Mouse (Mus musculus): Measurements from ENCODE around the gene Cant1.

The Cant1 gene

DNA sequence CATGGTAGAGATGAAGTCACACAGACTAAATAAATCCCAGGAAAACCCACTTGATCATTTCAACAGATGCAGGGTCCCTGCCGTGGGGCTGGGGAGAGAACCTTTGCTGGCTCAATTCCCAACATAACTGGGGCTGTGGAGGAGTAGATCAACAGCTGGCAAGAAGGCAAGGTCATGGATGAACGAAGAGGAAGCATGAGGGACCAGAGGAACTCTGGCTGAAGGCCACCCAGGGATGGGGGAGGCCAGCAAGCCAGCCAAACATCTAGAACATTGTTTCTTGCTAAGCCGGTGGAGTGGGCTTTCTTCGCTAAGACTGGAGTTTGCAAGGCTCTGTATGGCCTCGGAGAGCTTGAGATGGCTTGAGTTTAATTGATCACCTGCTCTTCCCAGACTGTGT, 43.0 kb downstream of the Cant1 start:
- DNase-seq (ENCODE audit: extremely low read depth, low read depth, low spot score), result no peak

DNA sequence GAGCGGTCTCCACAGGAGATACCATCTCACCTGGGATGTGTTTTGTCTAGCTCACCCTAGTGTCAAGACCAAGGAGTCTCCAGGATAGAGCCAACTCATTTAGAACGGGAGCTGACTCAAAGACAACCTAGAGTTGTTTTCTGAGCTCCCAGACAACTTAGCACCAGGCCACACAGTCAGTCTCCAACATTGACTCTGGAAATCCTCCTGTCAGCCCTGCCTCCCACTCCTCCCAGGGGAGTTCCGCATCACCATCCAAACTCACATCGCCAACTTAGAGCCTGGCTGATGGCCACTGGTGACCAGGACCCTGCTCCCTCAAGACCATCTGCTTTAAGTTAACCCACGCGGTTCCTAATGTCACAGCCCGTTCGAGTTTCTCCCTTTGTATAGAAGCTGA, 43.4 kb downstream of the Cant1 start:
- DNase-seq (ENCODE audit: extremely low read depth, low read depth, low spot score), result no peak

DNA sequence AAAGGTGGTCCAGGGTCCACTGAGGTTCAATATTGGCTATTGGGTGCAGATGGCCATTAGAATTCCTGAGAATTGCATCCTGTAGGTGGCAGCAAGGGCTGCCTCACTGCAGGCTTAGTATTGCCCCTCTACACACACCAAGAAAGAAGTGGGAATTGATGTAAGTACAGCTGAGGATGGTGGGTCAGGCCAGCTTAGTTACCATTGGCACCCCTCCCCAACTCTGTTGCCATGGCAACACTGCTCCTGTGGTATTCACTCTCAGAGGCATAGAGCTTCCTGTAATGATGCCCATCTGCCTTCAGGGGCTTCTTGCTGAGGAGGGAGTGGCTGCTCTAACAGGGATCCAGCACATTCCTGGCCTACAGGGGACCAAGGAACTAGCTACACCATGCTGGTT, 43.9 kb downstream of the Cant1 start:
- DNase-seq (ENCODE audit: extremely low read depth, low read depth, low spot score), result no peak

DNA sequence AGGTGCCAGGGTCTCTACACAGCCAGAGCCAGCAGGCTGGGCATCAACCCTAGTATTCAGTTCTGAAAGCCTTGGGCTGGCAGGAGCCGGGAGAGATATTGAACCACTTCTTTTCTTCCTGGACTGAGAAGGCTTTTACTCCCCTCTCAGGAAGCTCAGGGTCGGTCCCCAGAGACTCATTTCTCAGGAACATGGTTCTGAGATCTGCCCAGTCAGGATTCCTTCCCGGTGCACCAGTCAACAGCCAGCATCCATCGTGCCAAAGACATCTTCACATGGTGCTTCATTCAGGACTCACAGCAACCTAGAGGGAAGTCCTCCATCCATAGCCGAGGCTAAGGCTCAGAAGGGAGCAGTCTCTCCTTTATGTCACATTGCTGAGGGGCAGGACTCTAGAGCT, 44.4 kb downstream of the Cant1 start:
- DNase-seq (ENCODE audit: extremely low read depth, low read depth, low spot score), result no peak

DNA sequence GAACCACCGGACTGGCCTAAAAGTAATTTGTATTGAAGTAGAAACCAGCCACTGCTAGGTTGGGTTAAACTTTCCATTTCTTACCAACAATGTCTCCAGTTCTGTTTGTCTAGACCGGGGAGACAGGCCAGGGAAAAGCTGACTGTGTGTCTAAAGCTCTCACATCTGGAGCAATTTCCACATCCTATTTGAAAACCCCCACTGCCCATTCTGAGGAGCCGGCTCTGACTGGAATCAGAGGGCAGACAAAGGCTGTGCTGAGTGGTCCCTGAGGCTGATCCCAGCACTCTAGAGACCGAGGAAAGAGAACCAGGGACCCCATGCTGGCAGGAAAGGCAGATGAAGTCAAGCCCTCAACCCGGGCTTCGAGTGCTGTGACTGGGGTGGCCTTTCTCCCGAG, 46.2 kb downstream of the Cant1 start:
- no peak for DNase-seq (ENCODE audit: extremely low read depth, low read depth, low spot score)

DNA sequence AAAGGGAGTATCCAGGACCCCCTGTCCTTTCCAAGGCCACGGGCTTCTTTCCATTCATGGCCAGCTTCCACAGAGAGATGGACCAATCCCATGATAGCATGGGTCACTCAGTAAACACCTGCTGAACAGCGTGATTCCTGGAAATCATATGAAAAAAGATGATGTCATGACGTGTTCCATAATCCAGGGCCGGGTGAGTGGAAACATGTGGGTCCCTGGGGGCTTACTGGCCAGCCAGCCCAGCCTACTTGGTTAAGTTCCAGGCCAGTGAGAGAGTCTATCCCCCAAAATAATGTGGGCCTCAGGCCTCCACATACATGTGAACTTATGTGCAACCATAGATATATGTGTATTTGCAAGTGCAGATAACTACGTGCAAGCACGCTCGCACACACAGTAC, 47.0 kb downstream of the Cant1 start:
- no peak for DNase-seq (ENCODE audit: extremely low read depth, low read depth, low spot score)

DNA sequence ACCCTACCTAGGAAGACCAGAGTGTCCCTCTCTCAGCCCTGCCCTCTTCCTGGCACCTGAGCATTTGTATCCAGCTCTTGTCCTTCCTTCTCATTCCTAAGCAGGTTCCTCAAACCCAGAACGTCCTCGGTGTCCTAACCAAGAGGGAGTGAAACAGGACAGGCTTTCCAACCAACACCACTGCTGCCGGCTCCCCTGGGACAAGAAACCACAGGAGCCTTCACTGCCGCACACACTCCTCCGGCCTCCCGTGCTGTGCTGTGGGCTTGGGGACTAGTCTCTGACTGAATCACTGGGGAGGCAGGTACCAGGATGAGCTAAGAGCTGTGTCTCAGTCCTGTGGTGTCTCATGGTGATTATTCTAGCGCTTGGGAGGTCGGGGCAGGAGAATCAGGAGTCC, 49.2 kb downstream of the Cant1 start:
- no peak for DNase-seq (ENCODE audit: extremely low read depth, low read depth, low spot score)

DNA sequence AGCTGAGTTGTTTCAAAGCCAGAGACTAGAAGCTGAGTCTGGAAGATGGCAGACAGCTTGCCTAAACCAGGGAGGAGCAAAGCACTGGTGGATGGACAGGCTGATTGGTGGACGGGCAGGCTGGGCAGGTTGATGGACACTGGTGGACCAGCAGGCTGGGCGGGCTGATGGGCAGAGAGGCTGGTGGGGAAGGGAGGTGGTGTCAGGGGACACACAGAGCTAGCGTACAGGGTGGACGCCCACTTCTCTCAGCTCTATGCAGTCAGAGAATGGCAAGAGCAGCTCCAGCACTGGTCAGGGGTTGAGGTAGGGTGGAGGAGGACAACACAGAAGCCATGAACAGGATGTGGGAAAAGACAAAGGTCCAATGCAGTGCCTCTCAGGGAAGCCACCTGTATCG, 49.6 kb downstream of the Cant1 start:
- DNase-seq (ENCODE audit: extremely low read depth, low read depth, low spot score), result no peak

DNA sequence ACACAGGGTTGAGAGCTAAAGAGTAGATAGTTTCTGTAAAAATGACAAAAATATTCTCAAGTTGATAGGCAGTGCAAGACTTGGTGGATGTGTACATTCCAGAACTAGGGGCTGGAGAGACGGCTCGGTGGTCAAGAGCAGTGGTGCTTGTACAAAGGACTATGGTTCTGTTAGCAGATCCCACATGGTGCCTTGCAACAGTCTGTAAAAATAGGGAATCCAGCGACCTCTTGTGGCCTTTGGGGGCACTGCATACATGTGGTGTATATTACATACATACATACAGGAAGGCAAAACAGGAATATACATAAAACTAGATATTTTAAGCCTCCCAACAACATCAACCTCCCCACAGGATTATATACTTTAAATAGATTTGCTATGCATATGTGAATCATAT, 50.6 kb downstream of the Cant1 start:
- no peak for DNase-seq (ENCODE audit: extremely low read depth, low read depth, low spot score)

DNA sequence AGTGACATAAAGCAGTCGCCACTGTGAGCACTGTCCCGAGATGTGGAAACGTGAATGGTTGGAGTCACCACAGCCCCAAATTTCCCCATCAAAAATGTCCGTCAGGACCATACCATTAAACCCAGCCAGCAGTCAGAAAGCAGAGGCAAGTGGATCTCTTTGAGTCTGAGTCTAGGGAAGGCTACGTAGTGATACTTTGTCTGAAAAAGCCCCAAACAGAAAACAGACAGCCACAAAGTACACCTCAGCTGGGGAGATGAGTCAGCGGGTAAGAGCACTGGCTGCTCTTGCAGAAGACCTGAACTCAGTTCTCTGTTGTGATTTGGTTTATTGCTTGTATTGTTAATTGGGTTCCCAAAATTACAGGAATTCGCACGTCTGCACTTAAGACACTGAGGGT, 52.3 kb downstream of the Cant1 start:
- no peak for DNase-seq (ENCODE audit: extremely low read depth, low read depth, low spot score)

DNA sequence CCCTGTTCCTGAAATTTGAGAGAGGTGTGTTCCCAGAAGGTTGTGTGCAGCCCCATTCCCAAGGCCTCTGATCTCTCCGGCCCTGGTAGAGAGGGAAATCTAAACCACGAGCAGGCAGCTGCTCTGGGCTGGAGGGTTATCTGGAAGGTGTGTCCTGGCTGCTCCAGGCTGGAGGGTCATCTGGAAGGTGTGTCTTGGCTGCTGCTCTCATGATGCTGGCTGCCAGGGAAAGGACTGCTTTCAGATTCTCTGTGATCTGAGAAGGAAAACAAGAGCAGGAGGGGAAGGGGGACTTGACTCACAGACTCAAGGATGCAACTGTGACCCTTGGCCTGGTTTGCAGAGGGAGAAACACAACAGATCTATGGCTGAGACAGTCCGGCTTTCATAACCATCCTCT, 52.8 kb downstream of the Cant1 start:
- no peak for DNase-seq (ENCODE audit: extremely low read depth, low read depth, low spot score)

DNA sequence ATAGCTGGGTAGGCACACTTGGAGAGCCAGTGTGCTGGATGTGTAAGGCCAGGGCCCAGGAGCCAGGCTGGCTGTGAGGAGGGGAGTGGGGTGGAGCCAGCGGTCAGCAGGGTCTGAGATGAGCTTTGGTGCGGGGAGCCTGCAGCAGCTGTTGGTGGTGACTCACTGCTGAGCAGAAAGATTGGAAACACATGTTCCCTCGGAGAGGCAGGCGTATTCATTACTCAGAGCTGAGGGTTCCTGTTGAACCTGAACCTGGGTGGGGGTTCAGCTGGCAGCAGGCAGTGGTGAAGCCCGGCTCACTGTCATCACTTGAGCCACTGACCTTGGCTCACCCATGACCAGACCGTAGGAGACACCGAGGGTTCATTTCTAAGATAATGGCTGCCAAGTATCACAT, 53.7 kb downstream of the Cant1 start:
- no peak for DNase-seq (ENCODE audit: extremely low read depth, low read depth, low spot score)

DNA sequence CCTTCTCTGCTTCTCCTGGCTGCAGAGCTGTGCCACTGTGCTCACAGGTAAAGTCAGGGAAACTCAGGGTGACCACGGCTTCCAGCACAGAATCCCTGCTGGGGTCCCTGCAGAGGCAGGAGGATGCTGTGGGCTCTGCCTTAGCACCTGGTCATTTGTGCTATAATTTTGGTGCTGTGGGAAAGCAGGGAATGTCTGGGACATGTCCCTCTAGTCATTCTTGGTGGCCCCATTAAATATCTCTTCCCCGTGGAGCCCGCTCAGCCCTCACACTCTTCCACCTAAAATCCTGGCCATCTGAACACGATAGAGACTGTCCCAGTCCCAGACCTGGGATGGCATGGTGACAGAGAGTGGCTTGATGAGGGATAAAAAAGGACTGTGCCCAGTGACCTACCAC, 54.9 kb downstream of the Cant1 start:
- no peak for DNase-seq (ENCODE audit: extremely low read depth, low read depth, low spot score)

DNA sequence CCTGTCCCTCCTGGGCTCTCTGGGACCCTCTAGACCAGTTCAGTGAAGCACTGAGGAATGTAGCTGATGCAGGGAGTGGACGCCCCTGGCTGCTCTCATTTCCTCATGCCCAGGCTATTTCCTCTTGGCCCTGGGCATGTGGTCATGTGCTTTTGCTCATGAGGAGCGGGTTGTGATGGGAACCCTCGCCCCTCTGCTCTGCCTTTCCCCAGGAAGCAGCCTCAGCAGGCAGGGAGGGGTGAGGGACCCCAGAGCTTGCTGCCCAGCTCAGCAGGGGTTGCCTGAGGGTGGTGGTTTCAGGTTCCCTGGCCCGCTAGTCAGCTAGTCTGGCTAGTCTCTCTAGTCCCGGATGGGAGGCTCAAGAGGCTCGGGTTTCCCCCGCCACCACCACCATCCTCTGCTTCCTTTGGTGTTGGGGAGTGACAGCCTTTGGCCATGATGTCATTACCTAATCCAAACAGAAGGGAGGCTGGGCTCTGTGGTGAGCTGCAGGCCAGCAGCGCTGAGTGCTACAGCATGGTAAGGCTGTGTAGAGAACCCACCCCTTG, 55.8 kb downstream of the Cant1 start:
- DNase-seq (ENCODE audit: extremely low read depth, low read depth, low spot score), result no peak

DNA sequence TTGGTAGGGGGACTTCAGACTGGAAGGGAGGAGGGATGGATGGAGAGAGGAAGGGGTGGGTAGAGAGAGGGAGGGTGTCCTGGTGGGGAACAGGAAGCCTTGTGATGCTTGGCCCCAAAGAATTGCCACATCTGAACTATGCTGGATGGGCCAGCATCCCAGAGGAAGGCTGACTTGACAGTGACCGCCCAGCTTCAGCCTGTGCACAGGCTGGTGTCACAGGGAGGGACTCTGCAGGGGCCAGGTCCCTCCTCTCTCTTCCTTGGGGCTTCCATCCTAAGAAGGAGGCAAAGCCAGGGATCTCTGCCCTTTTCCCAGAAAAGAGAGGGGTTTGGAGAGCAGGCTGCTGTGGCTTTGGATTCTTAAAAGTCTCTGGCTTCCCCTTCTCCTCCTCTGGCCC, 56.4 kb downstream of the Cant1 start:
- no peak for DNase-seq (ENCODE audit: extremely low read depth, low read depth, low spot score)

DNA sequence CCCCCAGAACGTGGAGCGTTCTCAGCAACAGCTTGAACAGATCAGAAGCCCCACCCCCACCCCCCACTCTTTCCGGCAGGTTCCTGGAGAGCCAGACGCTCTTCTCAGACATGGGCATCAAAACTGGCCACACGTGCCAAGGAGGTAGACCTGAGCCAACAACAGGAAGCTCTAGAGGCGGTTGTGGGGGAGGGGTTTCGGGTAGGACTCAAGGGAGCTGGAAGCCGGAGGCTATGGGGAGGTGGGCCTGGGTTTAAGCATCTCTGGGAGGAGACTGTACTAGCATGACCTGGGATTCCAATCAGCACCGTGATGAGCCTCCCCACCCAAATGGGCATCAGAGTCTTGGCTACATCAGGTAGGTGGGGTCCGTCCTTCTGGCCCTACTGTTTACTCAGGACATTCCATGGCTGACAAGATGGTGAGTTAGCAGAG, 58.0 kb downstream of the Cant1 start:
- DNase-seq (ENCODE audit: extremely low read depth, low read depth, low spot score), result no peak

DNA sequence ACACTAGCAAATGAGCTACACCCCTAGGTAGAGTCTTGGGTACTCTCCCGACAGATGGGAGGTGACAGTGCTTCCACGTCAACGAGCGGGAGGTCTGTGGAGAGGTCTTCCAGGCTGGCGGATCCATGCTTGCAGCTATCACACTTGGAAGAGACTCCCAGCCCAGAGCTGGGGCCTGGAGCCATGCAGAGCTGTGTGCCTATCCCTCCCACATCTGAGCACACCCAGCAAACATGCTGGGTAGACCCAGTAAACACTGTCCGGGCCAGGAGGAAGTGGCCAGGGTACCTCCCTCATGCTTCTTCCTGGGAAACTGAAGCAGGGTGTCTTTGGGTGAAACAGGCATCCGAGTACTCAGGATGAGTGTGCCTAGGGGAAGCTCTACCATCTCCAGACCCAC, 58.4 kb downstream of the Cant1 start:
- no peak for DNase-seq (ENCODE audit: extremely low read depth, low read depth, low spot score)
